Mouse (Mus musculus) fat pad, adult 2 months (tissue): ENCODE results near the gene Rprd2.
A peak's percentile ranks its signal among the peaks of the same experiment; 100 is the strongest.

Experiments used
- DNase-seq: peaks from one replicate; pipeline ENCODE4 v3.0.0-alpha.2; 2011; ENCODE audit warnings: low read depth, low spot score; ENCODE audit errors: extremely low read depth

Rprd2 gene

GRCm38 (mm10) chr3:95740406-95740805 lies 78.3 kb downstream of the Rprd2 start:
- DNase-seq = no peak

DNA sequence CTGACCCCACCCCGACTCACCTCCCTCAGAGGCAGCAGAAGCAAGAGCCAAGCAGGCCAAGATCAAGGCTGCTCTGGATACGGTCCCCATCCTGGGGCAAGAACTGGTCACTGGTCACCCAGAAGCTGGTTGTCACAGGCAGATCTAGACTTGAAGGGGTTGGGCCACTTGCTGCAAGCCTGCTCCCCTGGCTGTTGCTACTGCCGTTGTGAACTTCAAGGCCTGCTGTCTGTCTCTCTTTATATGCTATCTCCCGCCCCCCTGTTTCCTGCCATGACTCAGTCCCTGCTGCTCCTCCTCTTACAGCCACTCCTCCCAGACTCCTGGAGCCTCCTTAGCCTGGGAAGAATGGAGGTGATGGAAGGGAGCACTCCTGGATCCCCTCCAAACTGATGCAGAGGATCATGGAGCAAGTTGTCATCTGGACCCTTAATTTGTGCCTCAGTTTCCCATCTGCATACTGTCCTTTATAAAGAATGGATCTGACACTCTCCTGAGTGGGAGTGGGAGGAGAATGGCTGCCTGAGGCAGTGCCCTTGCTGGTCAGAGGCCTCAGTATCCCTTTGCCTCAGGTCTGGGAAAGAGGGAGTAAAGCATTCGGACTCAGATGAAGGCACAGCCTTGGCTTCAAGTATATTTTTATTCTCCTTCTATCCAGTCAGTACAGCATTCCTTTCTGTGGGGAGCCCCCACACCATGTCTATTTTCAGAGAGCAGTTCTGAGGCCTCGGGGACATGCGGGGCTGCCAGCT lies 79.1 kb downstream of the Rprd2 start, which contains the start of gene Ecm1:
Gene Ecm1 (minus strand): TSS at position 217 of the 752 bp plus-strand sequence.
- no peak for DNase-seq

DNA sequence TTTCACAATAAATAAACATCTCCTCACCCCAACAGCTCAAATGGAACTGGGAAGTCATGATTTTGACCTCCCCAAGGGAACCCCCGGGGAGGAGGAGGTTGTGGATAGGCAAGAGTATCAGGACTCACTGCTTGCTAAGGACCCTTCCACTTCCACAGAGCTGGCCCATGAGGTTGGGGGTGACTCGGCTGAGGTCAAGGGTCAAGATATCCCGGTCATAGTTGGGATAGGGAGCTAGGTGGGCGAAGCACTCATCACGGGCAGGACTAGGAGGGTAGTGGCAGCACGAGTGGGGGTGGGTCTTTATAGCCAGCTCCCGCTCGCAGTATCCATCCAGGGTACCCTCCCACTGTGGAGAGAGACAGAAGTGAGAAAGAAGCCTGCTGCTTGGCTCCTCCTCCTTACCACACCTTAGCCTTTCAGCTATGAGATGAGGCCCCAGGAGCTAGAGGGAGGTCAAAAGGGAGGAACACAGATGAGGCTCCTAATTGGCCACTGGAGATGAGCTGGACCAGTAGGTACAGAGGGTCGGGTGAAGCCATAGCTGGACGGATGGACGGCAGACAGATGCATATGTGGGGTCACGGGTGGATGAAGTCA lies 83.5 kb downstream of the Rprd2 start:
- no peak for DNase-seq

DNA sequence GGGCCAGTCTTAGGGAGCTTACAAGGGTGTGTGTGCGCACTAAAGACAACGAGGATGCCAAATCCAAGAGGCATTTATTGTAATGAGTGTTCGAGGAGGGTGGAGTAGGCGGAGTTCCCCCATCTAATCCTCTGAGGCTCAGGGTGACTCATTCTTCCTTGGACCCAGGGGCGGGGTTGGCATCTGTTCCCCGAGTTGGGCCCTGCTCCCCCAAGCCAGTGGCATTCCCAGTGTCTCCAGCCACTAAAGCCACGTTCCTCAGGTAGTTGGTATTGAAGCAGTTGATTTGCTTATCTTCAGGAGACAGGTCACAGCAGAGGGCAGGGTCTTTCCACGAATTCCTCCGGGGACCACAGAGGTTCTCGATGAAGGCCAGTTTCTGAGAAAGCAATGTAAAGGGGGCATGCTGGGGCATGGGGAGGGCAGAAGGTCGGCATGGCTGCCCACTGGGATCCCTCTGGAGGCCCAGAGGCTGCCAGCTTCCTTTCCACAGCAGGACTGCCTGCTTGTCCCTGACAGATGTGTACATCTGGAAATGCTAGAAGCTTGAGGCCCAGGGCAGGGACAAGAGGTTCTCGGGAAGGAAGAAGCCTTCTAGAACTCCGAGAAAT lies 84.5 kb downstream of the Rprd2 start:
- no peak for DNase-seq

- peak; percentile 55 for DNase-seq
Measured at GRCm38 (mm10) chr3:95732744-95733521, 85.7 kb downstream of the Rprd2 start.

- DNase-seq = no peak
Measured at GRCm38 (mm10) chr3:95732297-95732696, 86.4 kb downstream of the Rprd2 start.

DNA sequence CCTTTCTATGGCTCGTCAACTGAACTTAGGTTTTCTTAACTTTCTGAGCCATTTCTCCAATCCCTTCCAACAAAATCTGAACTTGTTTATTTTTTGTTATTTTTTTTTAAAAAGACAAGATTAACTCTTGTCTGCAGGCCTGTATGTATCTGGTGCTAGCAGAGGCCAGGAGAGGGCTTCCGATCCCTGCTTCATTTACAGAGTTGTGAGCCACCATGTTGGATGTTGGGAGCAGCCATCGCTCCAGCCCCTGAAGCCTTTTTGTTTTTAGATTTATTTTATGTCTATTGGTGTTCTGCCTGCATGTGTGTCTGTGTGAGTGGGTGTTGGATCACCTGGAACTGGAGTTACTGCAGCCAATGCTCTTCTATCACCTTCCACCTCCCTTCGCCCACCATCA lies 86.9 kb downstream of the Rprd2 start:
- no peak for DNase-seq

DNA sequence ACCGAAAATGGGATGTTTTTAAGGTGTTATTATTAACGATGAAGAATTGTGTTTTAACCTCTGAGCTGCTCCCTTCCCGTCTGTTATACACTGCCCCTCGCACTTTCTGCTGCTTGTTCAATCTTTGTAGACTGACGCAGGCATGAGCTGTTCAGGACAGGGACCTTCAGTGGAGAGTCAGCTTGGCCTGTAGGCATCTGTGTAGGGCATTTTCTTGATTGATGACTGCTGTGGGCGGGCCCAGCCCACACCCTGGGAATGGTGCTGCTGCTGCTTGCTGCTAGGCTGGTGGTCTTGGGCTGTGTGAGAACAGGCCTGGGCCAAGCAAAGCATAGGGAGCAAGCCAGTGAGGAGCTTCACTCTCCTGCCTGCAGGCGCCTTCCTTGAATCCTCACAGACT lies 88.2 kb downstream of the Rprd2 start:
- no peak for DNase-seq

DNA sequence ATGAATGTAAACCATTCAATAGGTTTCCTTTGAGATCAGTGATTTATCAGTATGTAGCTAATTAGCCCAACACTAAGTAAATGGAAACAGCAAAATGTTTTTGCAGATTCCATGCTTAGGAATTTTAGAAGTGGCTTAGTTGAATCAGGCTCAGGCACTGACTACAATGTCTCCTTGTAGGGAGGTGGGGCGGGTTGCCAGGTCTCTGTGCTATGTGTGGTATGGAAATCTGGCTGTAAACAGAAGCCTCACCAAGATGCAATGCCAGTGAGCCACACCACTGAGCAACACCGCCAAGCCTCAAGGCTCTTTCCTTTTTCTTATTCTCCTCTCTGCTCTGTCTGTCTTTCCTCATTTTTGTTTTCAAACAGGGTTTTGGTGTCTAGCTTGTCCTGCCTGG lies 89.8 kb downstream of the Rprd2 start:
- DNase-seq = no peak

GRCm38 (mm10) chr3:95726696-95727358 lies 91.8 kb downstream of the Rprd2 start:
- no peak for DNase-seq

DNA sequence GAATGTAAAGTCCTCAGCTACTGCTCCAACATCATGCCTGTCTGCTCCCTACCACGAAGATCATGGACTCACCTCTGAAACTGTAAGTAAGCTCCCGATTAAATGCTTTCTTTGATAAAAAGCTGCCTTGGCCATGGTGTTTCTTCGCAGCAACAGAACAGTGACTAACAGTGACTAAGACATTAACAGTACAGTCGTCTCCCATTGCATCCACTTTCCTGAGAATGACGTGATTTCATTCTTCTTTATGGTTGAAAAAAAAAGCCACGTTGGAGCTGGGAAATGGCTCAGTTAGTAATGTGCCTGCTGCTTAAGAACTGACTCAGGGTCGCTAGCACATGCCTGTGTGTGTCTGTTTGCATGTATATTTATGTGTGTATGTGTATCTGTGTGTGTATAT lies 92.8 kb downstream of the Rprd2 start:
- DNase-seq = no peak

DNA sequence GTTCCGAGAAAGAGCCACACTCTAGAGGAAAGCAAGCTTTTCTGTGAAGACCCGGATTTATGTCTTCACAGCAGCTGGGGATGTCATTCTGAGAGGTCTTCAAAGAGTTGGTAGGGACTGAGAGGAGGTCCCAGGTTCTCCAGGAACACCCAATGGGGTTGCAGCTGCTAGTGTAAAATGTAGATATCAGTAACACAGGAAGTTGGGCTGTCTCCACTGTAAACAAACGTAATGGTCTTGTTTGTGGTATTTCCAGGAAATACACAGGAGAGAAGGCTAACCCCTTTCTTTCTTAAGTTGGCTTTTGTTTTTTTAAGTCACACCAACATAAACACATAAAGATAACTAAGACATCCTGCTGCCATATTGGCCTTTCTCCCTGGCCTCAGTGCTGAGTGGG lies 96.3 kb downstream of the Rprd2 start:
- DNase-seq = no peak

DNA sequence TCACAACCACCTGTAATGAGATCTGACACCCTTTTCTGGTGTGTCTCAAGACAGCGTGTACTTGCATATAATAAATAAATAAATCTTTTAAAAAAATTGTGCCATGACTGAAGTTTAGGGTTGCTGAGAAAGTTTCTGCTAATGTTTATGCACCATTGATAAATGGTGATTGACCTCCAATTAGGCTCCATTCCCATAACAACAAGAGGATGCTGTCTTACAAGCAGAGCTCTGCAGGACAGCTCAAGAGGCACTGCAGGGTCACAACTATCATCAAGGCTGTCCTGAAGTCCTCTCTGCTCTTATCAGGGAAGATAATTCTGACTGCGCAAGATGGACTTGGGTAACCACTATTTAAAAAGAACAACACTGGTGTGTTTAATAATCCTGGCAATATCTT lies 100.5 kb downstream of the Rprd2 start:
- DNase-seq = no peak

- DNase-seq = no peak
Measured at GRCm38 (mm10) chr3:95716075-95716474, 102.6 kb downstream of the Rprd2 start.
